Mouse (Mus musculus): ENCODE data around the gene Tcp11. TPM values are rescaled to one million over a fixed set of nuclear protein-coding genes. Genes with fewer than 3 reads are reported as not detected.
A peak's percentile ranks its signal among the peaks of the same experiment; 100 is the strongest.

Tcp11 gene
- 0.49 and 0.55 TPM in 2 replicates for polyA plus RNA-seq (2015; fragmentation: Nextera tagmentation; extraction: Ambion mirVana)

GRCm38 (mm10) chr17:28080045-28080816 lies at the start of gene Tcp11:
Tcp11 (minus strand) TSS chr17:28080639.
- Histone ChIP-seq H3K9ac (peak within 1 kb of the TSS; percentile 80), H3K27ac (replicated peaks) (no peak within 1 kb of the TSS), H3K4me1 (peaks cover 14% of the 10 kb centered on the region), H3K4me3 (peak within 1 kb of the TSS; percentile 72), H3K27me3 (replicated peaks) (peaks cover 44% of the 10 kb centered on the region), H3K36me3 (no peaks in the 10 kb centered on the region), H3K4me2 (peak within 1 kb of the TSS; percentile 100), H3K9me3 (no peaks in the 10 kb centered on the region)
- peak; percentile 60 for ATAC-seq (ENCODE audit: extremely low read depth, insufficient number of reproducible peaks, low FRiP score, low TSS enrichment)
- 1% methylated on average over 52 of the region's 57 CpGs for WGBS

- no peaks in the 10 kb centered on the region for H3K36me3 ChIP-seq
- H3K4me2 ChIP-seq = no peak overlapping the region
- H3K4me1 ChIP-seq = no peaks in the 10 kb centered on the region
- H3K27me3 ChIP-seq (replicated peaks) = peaks cover 17% of the 10 kb centered on the region
- H3K9me3 ChIP-seq = no peaks in the 10 kb centered on the region
- ATAC-seq (ENCODE audit: extremely low read depth, insufficient number of reproducible peaks, low FRiP score, low TSS enrichment) = no peak
- 87% methylated on average over 5 of the region's 5 CpGs for WGBS
- H3K9ac ChIP-seq = no peak overlapping the region
- no peak overlapping the region for H3K4me3 ChIP-seq
- no peak overlapping the region for H3K27ac ChIP-seq (replicated peaks)
These were observed 49.4 kb upstream of the Tcp11 start for GRCm38 (mm10) chr17:28129796-28130195.

- WGBS = 52% methylated on average over 8 of the region's 8 CpGs
- Histone ChIP-seq H3K27ac (replicated peaks) (no peak overlapping the region), H3K27me3 (replicated peaks) (peaks cover 10% of the 10 kb centered on the region; the same call in 1 of the 2 replicates), H3K4me2 (no peak overlapping the region), H3K36me3 (no peaks in the 10 kb centered on the region), H3K9me3 (no peaks in the 10 kb centered on the region), H3K4me1 (0 out of 2 replicates have a peak, but pooled peaks cover 3% of the 10 kb centered on the region), H3K4me3 (no peak overlapping the region), H3K9ac (no peak overlapping the region)
- ATAC-seq (ENCODE audit: extremely low read depth, insufficient number of reproducible peaks, low FRiP score, low TSS enrichment) = no peak
These were observed 43.9 kb upstream of the Tcp11 start for GRCm38 (mm10) chr17:28124368-28124767.

- Histone ChIP-seq H3K27ac (replicated peaks) (no peak overlapping the region), H3K4me1 (0 out of 2 replicates have a peak, but pooled peaks cover 3% of the 10 kb centered on the region), H3K36me3 (no peaks in the 10 kb centered on the region), H3K4me3 (no peak overlapping the region), H3K27me3 (replicated peaks) (peaks cover 10% of the 10 kb centered on the region; the same call in 1 of the 2 replicates), H3K9ac (no peak overlapping the region), H3K4me2 (no peak overlapping the region), H3K9me3 (no peaks in the 10 kb centered on the region)
- WGBS = 66% methylated on average over 7 of the region's 7 CpGs
- ATAC-seq (ENCODE audit: extremely low read depth, insufficient number of reproducible peaks, low FRiP score, low TSS enrichment) = no peak
These were observed 43.2 kb upstream of the Tcp11 start for GRCm38 (mm10) chr17:28123627-28124026.

GRCm38 (mm10) chr17:28122949-28123348 lies 42.5 kb upstream of the Tcp11 start:
- H3K9ac ChIP-seq = no peak overlapping the region
- no peaks in the 10 kb centered on the region for H3K36me3 ChIP-seq
- 64% methylated on average over 13 of the region's 13 CpGs for WGBS
- H3K9me3 ChIP-seq = no peaks in the 10 kb centered on the region
- no peak for ATAC-seq (ENCODE audit: extremely low read depth, insufficient number of reproducible peaks, low FRiP score, low TSS enrichment)
- H3K27ac ChIP-seq (replicated peaks) = no peak overlapping the region
- H3K4me2 ChIP-seq = no peak overlapping the region
- H3K4me3 ChIP-seq = no peak overlapping the region
- peaks cover 8% of the 10 kb centered on the region for H3K4me1 ChIP-seq
- peaks cover 10% of the 10 kb centered on the region; the same call in 1 of the 2 replicates for H3K27me3 ChIP-seq (replicated peaks)

- ATAC-seq (ENCODE audit: extremely low read depth, insufficient number of reproducible peaks, low FRiP score, low TSS enrichment) = no peak
- Histone ChIP-seq H3K9ac (no peak overlapping the region), H3K4me2 (no peak overlapping the region), H3K9me3 (no peaks in the 10 kb centered on the region), H3K27me3 (replicated peaks) (peaks cover 10% of the 10 kb centered on the region; the same call in 1 of the 2 replicates), H3K4me3 (no peak overlapping the region), H3K27ac (replicated peaks) (no peak overlapping the region), H3K4me1 (peaks cover 12% of the 10 kb centered on the region), H3K36me3 (no peaks in the 10 kb centered on the region)
- 80% methylated on average over 5 of the region's 5 CpGs for WGBS
These were observed 40.0 kb upstream of the Tcp11 start for GRCm38 (mm10) chr17:28120460-28120859.

GRCm38 (mm10) chr17:28117451-28118209 lies 37.2 kb upstream of the Tcp11 start:
- Histone ChIP-seq H3K27ac (replicated peaks) (peak overlapping the region; percentile 83), H3K9me3 (no peaks in the 10 kb centered on the region), H3K36me3 (no peaks in the 10 kb centered on the region), H3K4me3 (no peak overlapping the region), H3K9ac (peak overlapping the region; percentile 68), H3K4me2 (peak overlapping the region; percentile 41), H3K4me1 (peaks cover 10% of the 10 kb centered on the region), H3K27me3 (replicated peaks) (no peaks in the 10 kb centered on the region)
- WGBS = 29% methylated on average over 19 of the region's 19 CpGs
- ATAC-seq (ENCODE audit: extremely low read depth, insufficient number of reproducible peaks, low FRiP score, low TSS enrichment) = no peak

- Histone ChIP-seq H3K4me1 (peaks cover 9% of the 10 kb centered on the region), H3K27ac (replicated peaks) (no peak overlapping the region), H3K9me3 (peaks cover 3% of the 10 kb centered on the region; the same call in 1 of the 2 replicates), H3K4me2 (no peak overlapping the region), H3K27me3 (replicated peaks) (no peaks in the 10 kb centered on the region), H3K36me3 (no peaks in the 10 kb centered on the region), H3K4me3 (no peak overlapping the region), H3K9ac (no peak overlapping the region)
- WGBS = 78% methylated on average over 9 of the region's 9 CpGs
- no peak for ATAC-seq (ENCODE audit: extremely low read depth, insufficient number of reproducible peaks, low FRiP score, low TSS enrichment)
These were observed 35.9 kb upstream of the Tcp11 start for GRCm38 (mm10) chr17:28116335-28116734.

- peaks cover 2% of the 10 kb centered on the region for H3K4me1 ChIP-seq
- H3K4me3 ChIP-seq = no peak overlapping the region
- no peak overlapping the region for H3K27ac ChIP-seq (replicated peaks)
- H3K9me3 ChIP-seq = peaks cover 3% of the 10 kb centered on the region; the same call in 1 of the 2 replicates
- 88% methylated on average over 8 of the region's 8 CpGs for WGBS
- H3K27me3 ChIP-seq (replicated peaks) = 0 out of 2 replicates have a peak, but pooled peaks cover 4% of the 10 kb centered on the region
- no peak for ATAC-seq (ENCODE audit: extremely low read depth, insufficient number of reproducible peaks, low FRiP score, low TSS enrichment)
- H3K36me3 ChIP-seq = no peaks in the 10 kb centered on the region
- H3K4me2 ChIP-seq = no peak overlapping the region
- no peak overlapping the region for H3K9ac ChIP-seq
These were observed 31.8 kb upstream of the Tcp11 start for GRCm38 (mm10) chr17:28112266-28112665.

- ATAC-seq (ENCODE audit: extremely low read depth, insufficient number of reproducible peaks, low FRiP score, low TSS enrichment) = no peak
These were observed 26.8 kb upstream of the Tcp11 start for GRCm38 (mm10) chr17:28107275-28107674.

GRCm38 (mm10) chr17:28106352-28106751 lies 25.9 kb upstream of the Tcp11 start:
- no peaks in the 10 kb centered on the region for H3K36me3 ChIP-seq
- 0 out of 2 replicates have a peak, but pooled peaks cover 8% of the 10 kb centered on the region for H3K27me3 ChIP-seq (replicated peaks)
- no peak overlapping the region for H3K4me3 ChIP-seq
- H3K4me2 ChIP-seq = no peak overlapping the region
- peaks cover 7% of the 10 kb centered on the region for H3K4me1 ChIP-seq
- no peak overlapping the region for H3K9ac ChIP-seq
- 74% methylated on average over 6 of the region's 6 CpGs for WGBS
- no peak for ATAC-seq (ENCODE audit: extremely low read depth, insufficient number of reproducible peaks, low FRiP score, low TSS enrichment)
- H3K9me3 ChIP-seq = no peaks in the 10 kb centered on the region
- no peak overlapping the region for H3K27ac ChIP-seq (replicated peaks)

More at GRCm38 (mm10) chr17:28107275-28107674, 26.8 kb upstream of the Tcp11 start:
- Histone ChIP-seq H3K27me3 (replicated peaks) (0 out of 2 replicates have a peak, but pooled peaks cover 6% of the 10 kb centered on the region), H3K4me3 (no peak overlapping the region), H3K9me3 (peaks cover under 1% of the 10 kb centered on the region; the same call in 1 of the 2 replicates), H3K27ac (replicated peaks) (no peak overlapping the region), H3K36me3 (no peaks in the 10 kb centered on the region), H3K9ac (peak overlapping the region; percentile 24; the same call in 1 of the 2 replicates), H3K4me2 (0 out of 2 replicates have a peak overlapping the region, but pooled peaks have one; percentile 5), H3K4me1 (peaks cover 7% of the 10 kb centered on the region)
- 24% methylated on average over 14 of the region's 14 CpGs for WGBS
